Mouse (Mus musculus) common myeloid progenitor, adult 5-6 weeks (primary cell): ENCODE measurements around the gene Bmp6. TPM values are rescaled to one million over a fixed set of nuclear protein-coding genes. Genes with fewer than 3 reads are reported as not detected.

ENCODE experiments used
- ATAC-seq: replicated peaks from 2 replicates; pipeline ENCODE4 v1.8.0; 2016; ENCODE audit warnings: low read depth, mild to moderate bottlenecking, moderate TSS enrichment, inconsistent platforms; ENCODE audit not compliant: poor library complexity, severe bottlenecking
- total RNA-seq: library from RNA; stranded (forward); fragments of 200-1000, 187-1606 nt; gene quantifications from 2 replicates; pipeline ENCODE4 v1.2.3, GENCODE M21; 2017

Gene Bmp6
- total RNA-seq, 1 experiment from 2014 or later = not detected

- ATAC-seq = no peak
Measured at GRCm38 (mm10) chr13:38352986-38353385, 8.1 kb downstream of the Bmp6 start.

DNA sequence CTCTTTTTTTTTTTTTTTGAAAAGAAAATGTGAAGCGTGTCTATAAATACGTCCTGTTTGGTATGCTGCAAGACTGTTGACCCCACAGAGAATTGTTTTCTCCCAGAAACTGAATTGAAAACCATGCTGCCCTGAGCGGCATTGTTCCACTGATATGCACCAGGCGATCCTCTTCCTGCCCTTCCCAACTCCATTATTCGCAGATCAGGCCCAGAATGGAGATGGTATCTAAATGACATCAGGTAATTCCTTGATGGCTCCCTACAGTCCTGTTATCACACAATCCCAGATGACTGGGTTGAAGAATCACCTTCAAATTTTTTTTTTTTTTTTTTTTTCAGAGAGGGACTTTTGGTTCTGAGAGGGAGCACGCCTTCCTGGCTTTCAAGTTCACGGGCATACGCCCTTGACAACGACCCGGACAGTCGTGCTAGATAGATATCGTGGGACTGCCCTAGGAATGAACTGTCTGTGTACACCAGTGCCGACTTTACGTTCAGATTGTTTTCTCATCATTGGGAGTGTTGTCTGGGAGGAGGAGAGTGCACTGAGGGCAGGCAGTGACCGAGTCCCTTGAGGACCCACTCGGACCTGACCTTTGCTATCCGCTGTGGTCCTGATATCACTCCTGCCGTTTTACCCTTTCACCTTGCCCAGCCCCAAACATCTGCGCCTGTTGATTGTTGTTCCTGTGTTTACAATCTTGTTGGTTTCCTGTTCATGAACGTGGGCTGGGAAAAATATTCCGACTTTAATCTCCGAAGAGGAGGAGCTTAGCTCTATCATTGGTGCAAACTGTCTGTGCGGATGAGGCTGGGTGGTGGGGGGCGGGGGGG is 8.7 kb downstream of the Bmp6 start:
- ATAC-seq = no peak

- no peak for ATAC-seq
Measured at GRCm38 (mm10) chr13:38354284-38354683, 9.4 kb downstream of the Bmp6 start.

DNA sequence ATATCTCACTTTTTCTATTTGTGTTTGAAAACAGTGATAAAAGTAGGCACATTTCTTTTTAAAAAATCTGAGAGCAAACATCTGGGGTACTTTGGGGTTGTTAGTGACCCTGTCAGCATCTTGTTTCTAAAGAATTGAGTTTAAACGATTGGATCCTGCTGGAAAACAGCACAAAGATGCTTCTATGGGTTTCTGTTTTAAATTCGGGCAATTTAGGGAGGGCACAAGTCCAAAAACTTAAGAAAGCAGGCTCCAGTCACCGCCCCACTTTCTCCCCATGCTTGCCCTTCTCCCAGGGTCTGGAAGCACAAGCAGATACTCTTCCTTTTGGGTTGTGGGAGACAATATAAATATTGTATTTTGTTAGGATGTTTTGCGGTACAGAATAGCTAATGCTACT is 14.1 kb downstream of the Bmp6 start:
- no peak for ATAC-seq

- no peak for ATAC-seq
Measured at GRCm38 (mm10) chr13:38362751-38363150, 17.8 kb downstream of the Bmp6 start.

DNA sequence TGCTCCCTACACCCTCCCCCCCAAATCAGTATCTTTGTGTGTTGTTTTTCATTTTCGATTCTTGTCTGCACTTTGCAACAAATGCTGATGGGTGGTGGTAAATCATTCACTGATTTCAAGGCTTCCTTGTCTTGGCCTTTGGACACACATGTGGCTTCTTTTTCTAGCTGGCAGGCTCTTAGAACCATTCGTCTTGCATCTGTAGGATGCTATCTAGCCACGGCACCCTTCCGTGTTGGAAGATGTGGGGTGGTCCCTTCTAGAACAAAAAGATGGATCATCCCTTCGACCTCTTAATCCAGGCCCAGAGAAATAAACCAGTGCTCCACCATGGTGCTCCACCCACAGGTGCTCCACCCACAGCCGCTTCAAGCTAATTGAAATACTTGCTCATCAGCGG is 19.0 kb downstream of the Bmp6 start:
- no peak for ATAC-seq

- no peak for ATAC-seq
Measured at GRCm38 (mm10) chr13:38369624-38370023, 24.7 kb downstream of the Bmp6 start.

GRCm38 (mm10) chr13:38376071-38376470 is 31.2 kb downstream of the Bmp6 start:
- ATAC-seq = no peak

DNA sequence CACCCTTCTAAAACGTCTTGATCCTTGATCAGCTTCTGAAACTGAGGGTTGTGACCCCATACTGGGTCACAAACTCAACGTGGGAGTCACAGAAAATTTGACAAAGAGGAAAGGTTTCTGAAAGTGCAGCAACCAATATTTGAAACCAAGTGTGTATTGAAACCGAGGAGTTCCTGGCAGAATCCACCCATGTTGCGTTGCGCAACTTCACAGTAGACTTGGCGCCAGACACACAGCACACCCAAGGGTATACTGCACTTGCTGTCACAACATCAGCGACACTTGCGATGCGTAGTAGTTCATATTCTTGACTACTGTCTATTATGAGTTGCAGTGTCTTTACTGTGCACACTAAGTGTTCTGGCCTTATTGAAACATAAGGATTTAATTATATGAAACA is 32.4 kb downstream of the Bmp6 start:
- ATAC-seq = no peak

- ATAC-seq = no peak
Measured at GRCm38 (mm10) chr13:38379806-38380205, 34.9 kb downstream of the Bmp6 start.

DNA sequence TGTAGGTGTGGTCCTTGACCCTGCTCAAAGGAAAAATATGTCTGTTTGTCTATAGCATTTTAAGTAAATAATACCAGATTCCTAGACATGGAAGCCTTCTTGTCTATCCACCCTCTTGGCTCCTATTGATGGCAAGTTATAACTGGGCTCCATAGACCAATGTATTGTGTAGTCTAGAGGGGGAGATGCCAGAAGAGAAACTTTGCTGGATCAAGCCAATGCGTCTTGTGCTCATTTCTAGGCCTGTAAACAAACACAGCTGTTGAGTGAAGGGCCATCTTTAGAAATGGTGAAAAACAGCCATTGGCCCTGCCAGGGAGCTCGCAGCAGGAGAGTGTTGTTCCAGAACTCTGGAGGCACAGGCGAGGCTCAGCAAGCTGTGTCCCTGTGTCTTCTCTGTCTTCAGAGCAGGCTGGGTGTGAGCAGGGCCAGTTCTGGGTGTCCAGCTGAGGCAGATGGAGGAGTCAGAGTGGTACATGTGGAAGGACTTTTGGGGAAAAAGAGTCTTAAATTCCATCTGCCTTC is 41.2 kb downstream of the Bmp6 start:
- ATAC-seq = no peak

GRCm38 (mm10) chr13:38387453-38388040 is 42.6 kb downstream of the Bmp6 start:
- ATAC-seq = no peak

- no peak for ATAC-seq
Measured at GRCm38 (mm10) chr13:38393444-38393843, 48.5 kb downstream of the Bmp6 start.

DNA sequence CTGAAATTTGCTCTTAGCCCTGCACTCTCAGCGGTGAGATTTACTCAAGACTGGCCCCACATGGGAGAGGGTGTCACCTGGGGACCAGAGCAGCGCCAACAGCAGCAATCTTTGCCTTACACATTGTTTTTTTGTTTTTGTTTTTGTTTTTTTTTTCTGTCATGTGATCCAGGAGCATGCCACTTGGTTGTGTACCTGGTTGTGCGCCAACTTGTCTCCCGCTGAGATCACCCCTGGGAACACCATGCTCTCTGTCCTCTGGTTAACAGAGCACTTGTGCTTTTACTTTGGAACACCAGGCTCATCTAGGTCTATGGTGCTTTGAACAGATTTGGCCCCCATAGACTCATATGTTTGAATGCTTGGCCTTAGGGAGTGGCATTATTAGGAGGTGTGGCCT is 50.1 kb downstream of the Bmp6 start:
- no peak for ATAC-seq

DNA sequence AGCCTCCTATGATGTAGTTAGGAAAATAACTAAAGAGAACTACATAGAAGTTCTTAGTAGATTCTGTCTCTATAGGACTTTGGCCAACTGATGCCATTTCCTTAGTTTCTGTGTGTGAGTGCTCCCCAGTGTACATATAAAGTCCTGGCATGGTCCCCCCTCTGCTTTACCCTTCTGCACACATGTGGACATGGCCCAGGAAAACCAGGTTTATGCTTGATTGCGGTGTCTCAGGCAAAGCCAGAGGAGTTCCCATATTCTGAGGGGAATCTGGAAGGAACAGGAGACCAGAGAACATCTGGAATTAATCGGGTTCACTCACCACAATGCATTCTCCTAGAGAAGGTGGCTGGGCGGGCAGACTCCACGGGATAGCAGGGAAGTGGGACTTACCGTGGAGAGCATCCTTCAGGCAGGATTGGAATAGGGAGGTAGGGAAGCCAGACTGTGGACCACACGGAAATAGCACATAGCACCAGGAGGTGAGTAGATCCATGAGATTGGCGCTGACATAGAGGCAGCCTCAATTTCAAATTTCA is 52.2 kb downstream of the Bmp6 start:
- ATAC-seq = no peak

- ATAC-seq = no peak
Measured at GRCm38 (mm10) chr13:38398658-38399057, 53.8 kb downstream of the Bmp6 start.

DNA sequence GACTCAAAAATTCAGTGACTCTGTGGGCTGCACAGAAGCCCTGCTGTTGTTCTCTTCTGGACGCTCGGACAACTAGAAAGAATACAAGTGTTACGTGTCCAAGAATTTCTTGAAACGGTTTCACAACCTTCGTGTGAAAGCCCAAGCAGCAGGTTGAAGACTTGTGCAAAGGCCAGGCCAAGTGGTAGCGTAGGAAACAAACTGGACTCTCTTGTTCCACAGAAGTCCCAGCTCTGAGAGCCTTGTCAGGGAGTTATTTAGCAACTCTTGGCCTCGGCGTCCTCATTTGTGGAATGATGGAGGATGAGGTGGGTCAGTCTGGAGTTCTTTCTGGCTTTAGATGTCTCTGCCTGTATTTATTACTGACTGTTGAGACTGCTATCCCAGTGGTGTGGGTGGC is 55.8 kb downstream of the Bmp6 start:
- no peak for ATAC-seq

DNA sequence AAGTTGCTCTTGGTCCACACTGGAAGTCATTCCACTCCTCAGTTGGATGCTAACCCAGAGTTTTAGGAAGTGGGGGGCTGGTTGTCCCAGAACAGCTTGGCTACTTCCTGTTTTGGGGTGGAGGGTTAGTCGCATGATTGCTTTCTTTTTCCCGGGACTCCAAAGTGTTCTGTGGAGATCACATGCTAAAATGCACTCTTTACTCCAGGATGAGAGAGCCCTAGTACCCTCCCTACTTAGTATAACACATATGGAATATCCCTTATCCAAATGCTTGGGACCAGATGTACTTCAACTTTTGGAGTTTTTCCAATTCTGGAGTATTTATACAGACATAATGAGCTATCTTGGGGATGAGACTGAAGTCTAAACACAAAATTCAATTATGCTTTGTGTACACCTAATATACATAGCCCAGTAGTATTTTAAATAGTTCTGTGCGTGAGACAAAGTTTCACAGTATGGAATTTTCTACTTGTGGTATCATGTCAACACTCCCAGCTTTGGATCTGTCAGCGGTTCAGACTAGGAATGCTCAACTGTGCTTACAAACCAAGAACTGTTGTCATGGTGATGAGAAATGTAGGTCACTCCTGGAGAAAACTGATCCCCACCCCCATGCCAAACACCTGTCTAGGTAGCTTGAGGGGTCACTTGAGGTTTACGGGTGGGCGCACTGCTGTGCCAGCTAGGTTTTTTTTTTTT is 62.9 kb downstream of the Bmp6 start:
- ATAC-seq = no peak

DNA sequence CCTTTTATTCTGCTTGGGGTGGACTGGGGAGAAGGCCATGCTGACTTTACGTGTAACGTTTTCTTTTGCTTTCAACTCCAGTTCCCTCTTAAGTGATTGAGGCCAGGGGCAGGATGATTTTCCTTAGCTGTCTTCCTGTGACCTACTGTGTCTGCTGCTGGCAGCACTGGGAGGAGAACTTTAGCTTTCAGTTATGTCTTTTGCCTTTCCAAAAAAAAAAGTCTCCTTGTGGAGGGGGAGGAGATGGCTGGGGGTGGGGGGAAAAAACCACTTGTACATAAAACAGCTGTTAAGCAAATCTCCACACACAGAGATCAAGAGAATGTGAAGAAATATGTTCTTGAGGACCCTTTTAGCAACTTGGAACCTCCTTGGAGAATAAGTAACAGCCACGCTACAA is 63.7 kb downstream of the Bmp6 start:
- ATAC-seq = no peak

GRCm38 (mm10) chr13:38410322-38410865 is 65.5 kb downstream of the Bmp6 start:
- no peak for ATAC-seq
